ENCODE assay signal across 12 mouse cellular contexts in the genomic region with DNA sequence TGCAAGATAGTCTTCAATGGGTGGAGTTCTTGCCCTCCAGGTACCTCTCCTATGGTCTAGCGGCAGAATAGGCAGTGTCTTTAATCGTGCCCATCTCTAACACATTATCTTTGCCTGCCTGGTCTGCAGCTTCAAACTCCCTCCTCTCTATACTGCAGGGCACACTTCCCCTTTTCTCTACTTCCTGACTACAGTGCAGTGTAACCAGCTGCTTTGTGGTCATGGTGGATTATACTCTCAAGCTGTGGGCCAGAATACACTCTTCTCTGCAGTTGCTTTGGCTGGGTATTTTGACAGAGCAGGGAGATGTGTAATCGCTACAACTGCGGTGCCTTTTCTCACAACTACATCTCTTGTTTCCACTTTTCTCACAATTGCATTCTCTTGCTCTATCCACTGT. TPM values are rescaled to one million over a fixed set of nuclear protein-coding genes. Genes with fewer than 3 reads are reported as not detected.
DNase-seq lines count a peak whose midpoint lies in the region; ATAC-seq and TF ChIP-seq lines count a peak whose summit lies in the region.
"Had no signal": no experiment of that assay in that cellular context is flagged by ENCODE, and none has a peak within 500 bp of the region (broad histone marks: within the 10 kb centered on the region; RNA-seq: fewer than 3 reads in every experiment).

No protein-coding gene starts in this region.

- DNase-seq in spleen, adult 2 months (ENCODE audit: low read depth in 1 of 2, low spot score in 2 of 2): peak; percentile 27 to 35
- DNase-seq in spleen, postnatal 10 days (ENCODE audit: low spot score in 2 of 2): no peak
- DNase-seq in thymus, postnatal 14 days: peak; percentile 49
- DNase-seq in adrenal gland, adult 18-20 months (ENCODE audit: low spot score in 2 of 2): no peak
- DNase-seq in heart, postnatal 4 days: no peak
- DNase-seq: adrenal gland, postnatal 10 days; cerebellum, adult 8-10 months; heart, adult 11 months; kidney, postnatal 4 days had no signal

- no peak overlapping the region for H3K27ac ChIP-seq in spleen, adult 2 months (ENCODE audit: insufficient read depth, low read length)
- H3K27ac ChIP-seq in liver, embryonic 12.5 days: no peak overlapping the region
- H3K27ac ChIP-seq: forebrain, embryonic 12.5 days had no signal

- WGBS in spleen, adult 2 months: 9% methylated on average over 4 of the region's 4 CpGs
- 15% methylated on average over 4 of the region's 4 CpGs for WGBS in liver, embryonic 12.5 days (ENCODE audit: insufficient replicate concordance)

- no peak overlapping the region for H3K4me2 ChIP-seq in liver, embryonic 12.5 days
- H3K4me2 ChIP-seq: forebrain, embryonic 12.5 days had no signal

- no peaks in the 10 kb centered on the region for H3K27me3 ChIP-seq in spleen, adult 2 months (ENCODE audit: control insufficient read depth, insufficient read depth, low read length)
- H3K27me3 ChIP-seq in liver, embryonic 12.5 days (replicated peaks): no peaks in the 10 kb centered on the region
- H3K27me3 ChIP-seq: forebrain, embryonic 12.5 days had no signal

- TF ChIP-seq POLR2A in spleen, adult 2 months (IDR thresholded peaks at IDR 0.05; ENCODE audit: low read depth, low read length): no peak

- no peaks in the 10 kb centered on the region for H3K36me3 ChIP-seq in spleen, adult 2 months (ENCODE audit: control insufficient read depth, insufficient read depth, low read length)
- peaks cover 41% of the 10 kb centered on the region for H3K36me3 ChIP-seq in liver, embryonic 12.5 days
- H3K36me3 ChIP-seq: forebrain, embryonic 12.5 days had no signal

- no peak overlapping the region for H3K4me3 ChIP-seq in spleen, adult 2 months (ENCODE audit: extremely low read depth, insufficient read depth, insufficient read length)
- H3K4me3 ChIP-seq in liver, embryonic 12.5 days: no peak overlapping the region
- H3K4me3 ChIP-seq: forebrain, embryonic 12.5 days had no signal

- peak; percentile 99 for ATAC-seq in common myeloid progenitor, adult 5-6 weeks (replicated peaks; ENCODE audit: low read depth, poor library complexity, severe bottlenecking)
- ATAC-seq in liver, embryonic 12.5 days: peak; percentile 70

- no peak for TF ChIP-seq CTCF in spleen, adult 2 months (IDR thresholded peaks at IDR 0.05; ENCODE audit: extremely low read depth, insufficient read depth, insufficient read length, insufficient replicate concordance)

- H3K4me1 ChIP-seq in spleen, adult 2 months (ENCODE audit: control insufficient read depth, insufficient read depth, insufficient read length): no peaks in the 10 kb centered on the region; the same call in 1 of the 2 replicates
- H3K4me1 ChIP-seq in liver, embryonic 12.5 days: peaks cover 43% of the 10 kb centered on the region

- no peak overlapping the region for H3K9ac ChIP-seq in liver, embryonic 12.5 days
- H3K9ac ChIP-seq: forebrain, embryonic 12.5 days had no signal

- no peaks in the 10 kb centered on the region for H3K9me3 ChIP-seq in liver, embryonic 12.5 days (replicated peaks)
- H3K9me3 ChIP-seq: forebrain, embryonic 12.5 days had no signal

RNA-seq across cellular contexts. Expression of a gene that starts 40.0 kb away (rescaled TPM):
- polyA plus RNA-seq in spleen, adult 2 months (2012; rRNA removed): 0.37 and 0.60 TPM in 2 replicates
- 14.7 and 15.3 TPM in 2 replicates for total RNA-seq in common myeloid progenitor, adult 5-6 weeks (2017)
- 29.8 and 32.2 TPM in 2 replicates for polyA plus RNA-seq in liver, embryonic 12.5 days (2016; fragmentation: Nextera tagmentation; extraction: Ambion mirVana)
- 10 to 100 TPM; 41.4 to 46.5 TPM for total RNA-seq in adrenal gland, adult 18-20 months (2021)
- total RNA-seq in heart, postnatal 4 days (2021): 1 to 10 TPM in 1 of 2 experiments, under 1 TPM in 1; 0.69 to 1.7 TPM

RNA-seq across cellular contexts. Expression of a gene that starts 48.6 kb away (rescaled TPM):
- polyA plus RNA-seq in spleen, adult 2 months (2012; rRNA removed): 4.3 and 4.6 TPM in 2 replicates
- 12.1 TPM in 2 replicates for total RNA-seq in common myeloid progenitor, adult 5-6 weeks (2017)
- 18.1 and 20.0 TPM in 2 replicates for polyA plus RNA-seq in liver, embryonic 12.5 days (2016; fragmentation: Nextera tagmentation; extraction: Ambion mirVana)
- 10 to 100 TPM; 31.8 to 32.1 TPM for total RNA-seq in adrenal gland, adult 18-20 months (2021)
- total RNA-seq in heart, postnatal 4 days (2021): 10 to 100 TPM; 21.9 to 24.7 TPM

Comparison
In these comparisons a context has a peak if more than half of its experiments do, and no peak if none do; other contexts are left out.
1. DNase-seq: peak in spleen, adult 2 months (2 of 2) and thymus, postnatal 14 days (single experiment); none in spleen, postnatal 10 days (0 of 2), adrenal gland, adult 18-20 months (0 of 2) and heart, postnatal 4 days (single experiment).